Mouse (Mus musculus): ENCODE measurements around the gene Mical3.

Mical3 gene

DNA sequence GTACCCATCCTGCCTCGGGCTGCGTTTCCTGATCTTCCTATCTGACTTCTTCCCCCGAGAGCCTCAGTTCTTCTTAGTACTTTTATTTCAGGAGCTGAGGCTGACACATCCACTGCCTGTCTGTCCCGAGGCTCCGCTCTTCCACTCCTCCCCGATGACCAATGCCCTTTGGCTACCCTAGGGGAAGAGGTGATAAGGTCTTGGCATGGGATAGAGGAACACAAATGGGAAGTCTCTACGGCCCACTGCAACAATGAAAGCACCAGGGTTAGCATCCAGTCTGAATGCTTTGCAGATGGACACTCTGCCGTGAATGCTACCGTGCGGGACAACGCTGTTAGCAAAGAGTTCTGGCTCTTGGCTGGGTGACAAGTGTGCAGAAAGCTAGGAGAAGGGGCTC is 116.5 kb downstream of the Mical3 start:
- DNase-seq (ENCODE audit: low spot score in 2 of 2): no peak

DNA sequence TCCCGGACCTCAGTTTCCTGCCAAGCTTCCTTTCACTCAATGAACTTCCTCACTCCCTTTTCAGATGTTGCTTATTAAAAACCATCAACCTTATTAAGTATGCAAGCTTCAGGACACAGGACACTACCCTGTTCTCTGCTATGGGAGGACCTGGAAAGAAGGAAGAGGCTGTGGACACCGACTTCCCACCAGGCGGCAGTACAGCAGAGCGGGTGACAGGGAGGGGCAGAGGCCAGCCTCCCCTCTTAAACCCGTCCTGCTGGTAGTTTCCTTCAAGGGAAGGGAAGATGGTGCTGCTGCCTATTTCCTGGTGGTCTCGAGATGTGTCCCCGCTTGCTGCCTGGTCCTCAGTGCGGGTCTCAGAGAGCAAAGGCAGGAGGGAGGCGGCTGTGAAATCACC is 117.0 kb downstream of the Mical3 start:
- peak in 1 of 2 experiments; percentile 25 for DNase-seq (ENCODE audit: low spot score in 2 of 2)

DNA sequence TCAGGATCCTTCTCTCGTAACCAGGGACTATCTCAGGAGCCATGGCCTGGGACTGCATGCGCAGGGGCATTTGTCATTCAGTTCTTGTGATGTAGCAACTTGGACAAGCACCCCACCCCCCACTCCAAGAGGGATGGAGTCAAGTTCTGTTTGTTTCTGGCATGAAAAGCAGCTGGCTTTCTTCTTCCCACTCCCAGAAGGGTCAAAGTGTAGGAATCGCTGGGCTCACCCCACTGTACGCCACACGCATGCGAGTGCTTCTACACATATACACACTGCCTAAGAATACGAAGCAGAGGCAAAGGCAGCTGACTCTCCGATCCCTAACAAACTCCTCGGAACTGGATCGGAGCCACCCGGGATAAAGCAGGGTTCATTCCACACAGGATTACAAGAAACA is 119.1 kb downstream of the Mical3 start:
- DNase-seq (ENCODE audit: low spot score in 2 of 2): no peak

DNA sequence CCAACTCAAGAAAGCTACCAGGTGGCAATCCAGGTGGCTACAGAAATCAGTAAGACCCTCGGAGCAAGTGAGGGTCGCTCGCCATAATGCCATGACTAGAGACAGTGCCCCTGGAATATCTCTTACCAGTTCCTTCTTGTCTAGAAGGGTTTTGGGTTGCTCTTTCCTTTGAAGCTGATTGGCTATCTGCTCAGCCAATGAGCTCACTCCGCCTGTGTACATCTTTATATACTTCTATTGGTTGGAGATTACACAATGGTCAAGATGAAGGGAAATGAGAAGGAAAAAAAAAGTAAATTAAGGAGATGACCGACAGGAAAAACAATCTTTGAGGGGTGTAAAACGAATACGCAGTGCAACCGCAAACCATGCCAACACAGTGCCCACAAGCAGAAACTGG is 121.1 kb downstream of the Mical3 start:
- DNase-seq (ENCODE audit: low spot score in 2 of 2): no peak

DNA sequence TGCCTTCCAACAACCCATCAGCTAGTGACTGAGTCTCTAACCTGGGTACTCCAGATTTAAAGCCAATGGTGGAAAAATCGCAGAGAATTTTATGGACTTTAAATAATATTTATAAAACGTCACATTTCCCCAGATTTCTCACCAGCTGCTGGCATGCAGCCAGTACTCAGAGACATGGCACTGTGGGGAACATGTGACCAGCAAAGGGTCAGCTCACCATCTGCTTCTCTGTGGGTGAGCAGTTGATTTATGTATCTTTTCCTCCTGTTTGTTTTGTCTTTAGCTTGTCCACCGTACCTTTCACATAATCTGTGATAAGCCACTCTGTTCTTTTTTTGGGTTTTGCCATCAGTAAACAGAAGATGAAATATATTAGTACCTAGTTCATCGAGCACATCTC is 125.8 kb downstream of the Mical3 start:
- no peak for DNase-seq (ENCODE audit: low spot score in 2 of 2)

DNA sequence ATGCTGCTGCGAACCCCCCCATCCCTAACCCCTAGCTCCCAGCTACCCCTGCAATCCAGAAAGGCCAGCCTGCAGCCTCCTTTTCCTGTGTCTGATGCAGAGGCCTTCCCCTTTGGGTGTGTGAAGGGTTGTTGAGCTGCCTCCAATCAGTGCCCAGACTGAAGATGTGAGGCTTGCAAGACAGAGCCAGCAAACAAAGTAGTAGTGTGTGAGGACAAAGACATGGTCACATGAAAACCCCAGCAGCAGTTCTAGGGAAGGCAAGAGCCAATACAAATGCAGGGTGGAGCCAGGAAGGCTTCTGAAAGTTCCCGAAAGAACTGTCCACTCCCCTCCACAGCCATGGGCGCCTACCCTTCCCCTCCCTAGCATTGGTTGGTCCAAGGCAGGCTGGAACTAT is 127.8 kb downstream of the Mical3 start:
- no peak for DNase-seq (ENCODE audit: low spot score in 2 of 2)

DNA sequence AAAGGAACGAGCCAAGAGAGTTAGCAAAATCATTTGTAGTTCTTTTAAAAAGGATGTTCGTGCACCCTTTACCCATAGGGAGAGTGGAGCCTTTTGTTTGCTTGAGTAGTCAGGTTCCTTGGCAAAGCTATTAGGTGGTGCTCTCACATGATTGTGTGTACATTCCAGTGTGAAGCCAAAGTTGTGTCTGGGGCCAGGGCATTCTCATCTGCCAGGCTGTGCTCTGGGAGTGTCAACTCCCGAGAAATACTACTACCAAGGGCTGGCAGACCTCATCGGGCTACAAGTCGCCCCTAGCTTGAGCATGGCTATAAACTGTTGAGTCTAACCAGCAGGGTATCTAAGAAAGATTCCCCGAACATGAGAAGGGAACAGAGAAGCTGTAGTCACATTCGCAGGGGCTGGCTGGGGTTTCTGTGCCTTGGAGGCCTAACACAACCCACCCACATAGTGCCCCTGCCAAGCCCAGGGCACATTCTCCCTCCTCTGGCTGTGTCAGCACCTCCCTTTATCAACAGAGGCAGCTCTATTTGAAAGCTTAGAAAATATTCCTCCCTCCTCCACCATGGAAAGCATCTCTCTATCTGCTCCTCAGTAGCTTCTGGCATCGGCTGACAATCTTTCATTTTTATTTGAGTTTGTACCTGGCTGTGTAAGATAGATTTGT is 130.8 kb downstream of the Mical3 start:
- no peak for DNase-seq (ENCODE audit: low spot score in 2 of 2)

DNA sequence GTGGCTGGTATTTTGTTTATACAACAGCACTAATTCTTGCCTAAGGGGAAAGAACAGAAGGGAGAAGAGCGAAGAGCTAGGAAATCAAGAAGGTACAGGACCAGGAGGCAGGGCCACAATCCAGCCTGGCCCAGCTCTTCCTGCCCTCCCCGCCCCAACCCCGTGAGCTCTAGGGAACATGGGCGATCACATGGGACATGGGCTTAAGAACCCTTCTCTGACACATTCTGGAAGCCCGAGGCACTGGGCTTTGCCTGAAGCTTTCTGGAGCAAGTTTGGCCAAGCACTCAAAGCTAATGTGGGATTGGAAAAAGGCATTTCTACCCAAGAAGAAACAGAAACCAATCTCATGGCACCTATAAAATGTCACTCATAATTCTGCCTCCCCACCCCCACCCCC is 131.7 kb downstream of the Mical3 start:
- no peak for DNase-seq (ENCODE audit: low spot score in 2 of 2)

DNA sequence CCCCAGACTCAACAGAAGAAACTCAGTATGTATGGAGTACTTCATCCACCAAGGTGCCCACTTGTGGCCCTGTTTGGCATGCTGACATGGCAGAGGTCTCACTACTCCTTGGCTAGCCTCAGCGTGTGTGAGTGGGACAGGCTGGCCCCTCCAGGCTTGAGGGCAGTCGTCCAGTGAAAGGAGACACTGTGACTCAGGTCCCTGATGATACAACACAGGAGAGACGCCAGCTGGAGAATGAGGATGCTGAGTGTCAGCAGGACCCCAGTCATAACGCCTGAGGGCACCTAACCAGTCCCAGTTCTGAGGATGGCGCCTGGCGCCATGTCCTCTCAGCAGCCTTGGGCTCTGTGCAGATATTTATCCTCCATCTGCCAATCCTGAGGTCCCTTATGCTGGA is 134.2 kb downstream of the Mical3 start:
- no peak for DNase-seq (ENCODE audit: low spot score in 2 of 2)

DNA sequence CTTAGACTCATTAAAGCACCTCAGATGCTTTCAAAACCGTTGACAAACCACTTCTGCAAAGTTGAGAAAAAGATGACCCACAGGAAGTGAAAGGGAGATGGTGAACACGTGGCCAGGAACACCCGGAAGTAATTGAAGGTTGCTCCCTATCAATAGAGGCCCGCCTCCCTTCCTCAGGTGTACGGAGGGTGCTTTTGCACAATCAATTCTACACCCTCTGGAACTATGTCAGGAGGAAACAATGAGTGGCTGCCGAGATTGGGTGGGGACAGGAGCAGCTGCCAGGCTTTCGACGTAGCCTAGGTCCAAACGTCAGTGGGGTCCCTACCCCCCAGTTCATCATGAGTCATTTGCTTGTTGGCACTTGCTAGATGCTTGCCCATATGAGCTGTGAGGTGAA is 135.3 kb downstream of the Mical3 start:
- no peak for DNase-seq (ENCODE audit: low spot score in 2 of 2)

DNA sequence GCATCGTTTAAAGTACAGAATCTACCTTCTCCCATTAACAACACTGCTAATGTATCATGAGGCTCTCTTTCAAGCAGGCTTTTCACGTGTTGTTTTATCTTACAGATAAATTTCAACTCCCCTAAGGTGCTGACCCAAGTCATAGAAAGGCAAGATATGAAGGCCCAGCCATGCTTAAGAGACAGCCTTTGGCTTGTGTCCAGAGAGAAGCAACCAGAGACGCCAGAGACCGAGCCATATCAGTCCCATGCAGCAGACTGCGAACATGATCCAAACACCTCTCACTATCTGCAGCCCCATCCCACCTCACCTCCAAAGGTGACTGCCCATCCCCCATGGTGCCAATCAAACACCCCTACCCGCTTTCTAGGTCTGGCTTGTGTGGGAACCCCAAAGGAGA is 138.9 kb downstream of the Mical3 start:
- no peak for DNase-seq (ENCODE audit: low spot score in 2 of 2)

DNA sequence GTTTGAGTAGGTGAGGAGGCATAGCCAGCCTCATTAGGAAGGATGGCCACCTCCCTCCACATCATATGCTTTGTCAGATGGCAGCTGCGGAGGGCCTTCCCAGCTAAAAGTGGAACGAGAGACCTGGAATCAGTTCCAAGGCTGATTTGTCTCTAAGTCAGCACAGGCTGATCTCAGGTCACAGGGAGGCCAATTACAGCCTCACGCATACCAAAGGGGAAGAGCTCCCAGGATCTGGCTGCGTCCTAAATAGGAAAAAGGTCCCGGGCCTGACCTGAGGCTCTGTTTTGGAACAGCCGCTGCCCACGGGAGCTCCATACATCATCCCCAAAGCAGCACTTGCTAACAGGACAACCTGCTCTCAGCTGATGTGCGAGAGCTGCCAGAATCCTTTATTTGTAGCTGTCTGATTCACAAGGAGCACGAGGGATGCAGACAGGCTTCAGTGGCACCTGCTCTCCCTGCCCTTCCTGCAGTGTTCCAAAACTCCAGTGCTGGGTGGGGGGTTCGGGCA is 143.2 kb downstream of the Mical3 start:
- DNase-seq (ENCODE audit: low spot score in 2 of 2): no peak

DNA sequence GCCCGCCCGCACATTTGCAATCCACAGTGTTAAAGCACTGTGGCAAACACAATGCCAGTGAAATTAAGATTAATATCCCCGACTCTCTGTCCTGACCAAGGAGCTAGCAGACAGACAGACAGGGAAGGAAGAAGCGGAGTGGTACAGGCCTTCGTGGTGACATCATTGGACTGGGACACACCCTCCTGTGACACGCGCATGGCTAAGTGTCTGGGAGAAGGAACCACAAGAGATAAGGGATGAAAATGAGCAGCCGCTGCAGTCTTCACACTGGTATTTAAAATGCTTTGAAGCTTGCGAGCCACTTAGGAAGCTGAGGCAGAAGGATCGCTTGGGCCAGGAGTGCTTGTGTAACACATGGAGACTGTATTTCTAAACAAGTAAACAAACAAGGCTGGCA is 143.6 kb downstream of the Mical3 start:
- no peak for DNase-seq (ENCODE audit: low spot score in 2 of 2)

DNA sequence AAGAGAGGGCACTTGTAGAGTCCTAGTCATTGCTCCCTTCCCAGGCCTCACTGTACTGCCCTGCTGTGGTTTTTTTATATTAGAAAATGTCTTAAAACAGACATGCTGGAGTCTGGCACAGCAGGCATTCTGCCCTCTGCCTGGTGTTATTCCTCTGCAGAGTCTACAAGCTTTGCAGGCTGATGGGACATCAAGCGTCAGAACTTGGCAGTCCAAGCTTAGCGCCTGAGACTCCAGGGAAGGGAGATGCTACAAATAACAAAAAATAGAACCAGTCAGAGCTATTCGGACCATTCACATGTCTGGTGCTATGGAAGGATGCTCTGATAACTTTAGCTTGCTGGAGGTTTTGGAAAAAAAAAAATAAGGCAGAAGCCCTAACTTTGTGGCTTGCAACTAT is 144.6 kb downstream of the Mical3 start:
- no peak for DNase-seq (ENCODE audit: low spot score in 2 of 2)

DNA sequence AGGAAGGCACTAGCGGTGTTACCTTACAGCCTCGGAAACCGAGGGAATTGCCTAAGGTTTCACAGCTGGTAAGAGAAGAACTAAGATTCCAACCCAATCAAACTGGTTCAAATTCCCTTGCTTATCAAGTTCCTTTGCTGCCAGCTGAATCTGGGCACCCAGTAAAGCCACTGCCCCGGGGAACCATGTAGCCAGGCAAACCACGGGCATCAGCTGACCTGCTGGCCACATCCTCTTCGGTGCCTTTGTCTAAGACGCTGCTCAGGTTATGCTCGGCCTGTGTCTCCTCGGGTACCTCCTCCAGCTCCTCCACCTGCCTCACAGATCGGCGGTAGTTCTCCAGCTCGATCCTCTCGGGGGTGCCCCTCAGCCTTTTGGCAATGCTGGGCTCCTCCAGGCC is 148.5 kb downstream of the Mical3 start:
- no peak for DNase-seq (ENCODE audit: low spot score in 2 of 2)

DNA sequence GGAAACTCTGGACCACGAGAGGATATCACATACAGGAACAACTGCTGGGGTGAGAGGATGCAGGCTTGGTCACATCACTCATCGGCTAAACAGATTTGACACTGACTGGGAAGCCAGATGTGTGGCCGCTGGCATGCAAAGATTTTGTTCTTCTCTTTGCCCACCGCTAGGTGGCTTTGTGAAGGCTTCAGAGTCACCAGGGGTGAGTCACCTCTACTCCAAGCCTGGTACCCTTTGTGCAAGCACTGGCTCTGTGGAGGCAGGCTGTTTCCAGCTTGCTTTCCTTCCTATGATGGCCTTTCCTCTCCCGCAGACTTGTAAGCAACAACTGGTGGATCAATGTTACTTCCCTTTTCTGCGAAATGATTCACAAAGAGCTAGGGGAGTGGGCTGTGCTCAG is 149.3 kb downstream of the Mical3 start:
- DNase-seq (ENCODE audit: low spot score in 2 of 2): no peak

DNA sequence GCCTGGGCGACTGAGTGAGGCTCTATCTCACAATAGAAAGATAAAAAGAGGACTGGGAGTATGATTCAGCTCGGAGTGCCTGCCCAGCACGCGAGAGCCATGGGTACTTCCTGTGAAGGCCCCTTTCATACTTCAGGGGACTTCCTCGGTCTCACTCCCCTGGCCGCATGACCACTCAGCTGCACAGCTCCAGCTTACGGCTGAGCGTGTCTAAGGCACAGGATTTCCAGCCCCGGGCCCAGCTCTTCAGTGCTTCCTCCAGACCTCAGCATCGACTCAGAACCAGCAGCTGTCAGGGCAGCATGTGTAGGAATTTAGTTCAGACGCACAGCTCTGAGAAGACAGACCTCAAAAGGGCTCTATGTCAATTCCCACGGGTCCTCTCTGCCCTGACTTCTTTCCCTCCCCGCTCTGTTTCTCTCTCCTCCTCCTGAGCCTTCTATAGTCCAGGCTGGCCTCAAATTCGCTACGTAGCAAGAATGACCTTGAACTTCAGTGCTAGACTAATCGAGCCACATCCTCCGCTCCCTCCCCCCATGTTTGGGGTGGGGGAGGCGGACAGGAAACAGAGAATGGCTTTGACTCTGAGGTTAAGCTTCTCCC is 152.7 kb downstream of the Mical3 start:
- DNase-seq (ENCODE audit: low spot score in 2 of 2): no peak

DNA sequence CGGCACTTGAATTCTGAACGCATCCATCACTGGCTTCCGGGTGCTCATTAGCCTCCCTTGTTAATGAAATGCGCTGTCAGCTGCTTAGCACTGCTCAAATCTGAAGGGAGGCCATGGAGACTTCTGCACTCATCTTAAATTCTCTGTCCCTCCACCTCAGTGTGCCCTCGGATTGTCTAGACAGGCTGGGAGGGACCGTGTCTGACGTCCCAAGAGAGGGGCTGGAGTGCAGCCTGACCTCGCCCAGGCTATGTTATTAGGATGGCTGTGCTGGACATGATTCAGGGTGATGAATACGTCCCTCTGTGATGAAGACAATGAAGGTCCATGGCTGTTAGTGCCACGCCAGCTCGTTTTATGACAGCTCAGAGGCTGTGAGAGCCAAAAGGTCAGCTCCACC is 153.8 kb downstream of the Mical3 start:
- no peak for DNase-seq (ENCODE audit: low spot score in 2 of 2)

DNA sequence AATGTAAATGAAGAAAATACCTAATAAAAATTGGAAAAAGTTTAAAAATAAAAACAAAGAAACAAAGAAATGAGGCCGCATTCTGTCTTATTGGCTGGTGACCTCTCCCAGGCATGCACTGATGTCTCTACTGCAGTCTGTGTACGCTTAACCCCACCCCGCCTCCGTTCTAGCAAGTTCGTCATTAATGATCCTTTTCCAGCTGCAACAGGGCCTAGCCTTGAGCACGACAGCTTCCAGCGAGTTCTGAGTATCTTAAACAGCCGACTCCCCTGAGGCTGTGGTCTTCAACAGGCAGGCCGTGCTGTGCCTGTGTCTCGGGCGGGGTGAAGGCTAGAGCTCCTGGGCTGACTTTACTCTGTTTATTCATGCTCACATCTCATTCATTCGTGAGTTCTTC is 154.7 kb downstream of the Mical3 start:
- DNase-seq (ENCODE audit: low spot score in 2 of 2): no peak

DNA sequence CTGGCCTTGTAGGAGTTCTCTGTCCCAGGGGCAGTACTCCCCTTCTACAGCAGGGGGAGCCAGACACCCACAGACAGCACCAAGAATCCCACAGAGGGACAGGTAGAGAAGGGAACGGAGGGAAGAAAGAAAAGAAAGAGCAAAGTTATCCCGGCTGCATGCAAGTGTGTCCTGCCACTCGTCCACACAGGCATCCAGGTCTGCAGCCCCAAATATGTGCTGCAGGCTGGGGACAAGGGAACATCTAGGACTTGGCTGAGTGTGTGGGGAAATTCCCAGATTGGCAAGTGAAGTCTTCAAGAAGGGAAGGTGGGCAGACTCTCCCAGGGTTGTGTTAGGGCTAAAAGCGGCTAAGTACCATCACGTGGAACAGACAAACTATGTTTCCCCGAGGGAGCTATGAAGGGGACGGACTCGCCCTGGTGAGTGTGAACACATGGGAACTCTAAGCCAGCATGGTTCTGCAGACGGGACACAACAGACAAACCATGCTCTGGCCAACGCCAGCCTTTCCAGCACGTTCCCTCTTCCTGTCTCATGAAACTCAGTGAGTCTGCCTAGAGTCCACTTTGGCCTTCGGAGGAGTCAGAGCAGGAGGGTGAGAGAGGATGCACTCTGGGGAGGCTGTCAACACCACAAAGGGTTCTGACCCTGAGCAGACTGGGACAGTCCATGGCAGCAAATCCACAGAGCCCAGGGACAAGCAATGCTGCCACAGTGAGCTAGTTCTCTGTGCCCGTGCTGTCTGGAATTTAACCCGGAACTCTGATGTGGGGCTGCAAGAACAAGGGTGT is 158.8 kb downstream of the Mical3 start:
- DNase-seq (ENCODE audit: low spot score in 2 of 2): peak; percentile 60 to 78

DNA sequence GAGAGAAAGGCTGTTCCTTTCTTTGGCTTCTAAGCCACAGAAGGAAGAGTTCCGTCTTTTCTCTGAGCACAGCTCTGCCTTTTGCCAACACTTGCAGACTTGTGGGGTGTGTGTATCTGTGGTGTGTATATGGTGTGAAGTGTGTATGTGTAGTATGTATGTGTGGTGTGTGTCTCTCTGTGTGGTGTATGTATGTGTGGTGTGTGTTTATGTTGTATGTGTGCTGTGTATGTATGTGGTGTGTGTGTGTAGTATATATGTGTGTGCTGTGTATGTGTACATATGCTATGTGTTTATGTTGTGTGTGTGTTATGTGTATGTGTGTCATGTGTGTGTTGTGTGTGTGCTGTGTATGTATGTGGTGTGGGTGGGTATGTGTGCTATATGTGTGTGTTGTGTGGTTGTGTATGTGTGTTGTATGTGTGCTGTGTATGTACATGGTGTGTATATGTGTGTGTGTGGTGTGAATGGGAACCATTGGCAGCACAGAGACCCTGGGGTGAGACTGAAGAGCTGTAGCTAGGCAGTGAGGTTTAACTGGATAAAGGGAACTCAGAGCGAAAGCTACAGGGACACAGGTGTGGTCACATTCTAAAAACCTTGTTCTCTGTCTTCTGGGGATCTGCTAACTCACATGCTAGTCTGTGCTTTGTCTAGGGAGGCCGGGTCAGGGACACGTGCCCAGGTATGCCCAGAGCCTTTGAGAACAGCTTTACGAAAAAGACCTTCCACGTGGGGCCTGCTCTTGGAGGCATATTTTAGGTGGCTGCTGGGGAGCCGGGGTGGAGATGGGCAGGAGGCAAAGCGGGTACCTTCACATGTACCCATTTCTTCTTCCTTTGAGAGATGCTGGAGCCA is 159.6 kb downstream of the Mical3 start:
- DNase-seq (ENCODE audit: low spot score in 2 of 2): no peak

DNA sequence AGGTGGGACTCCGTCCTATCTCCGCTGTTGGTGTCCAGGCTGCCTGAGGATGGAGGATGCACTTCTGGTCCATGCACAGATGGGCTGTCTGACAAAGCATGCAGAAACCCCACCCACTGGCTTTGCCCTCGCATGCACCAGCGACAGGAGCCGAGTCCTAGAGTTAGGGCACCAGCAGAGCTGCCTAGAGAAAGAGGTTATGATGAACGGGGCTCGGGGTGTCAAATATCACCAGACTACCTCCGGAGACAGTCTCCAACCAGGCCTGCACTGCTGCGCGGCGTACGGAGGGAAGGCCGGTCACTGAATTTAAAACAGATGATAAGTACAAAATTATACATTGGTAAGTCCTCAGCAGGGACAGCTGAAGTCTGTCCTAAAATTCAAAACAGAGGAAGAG is 165.0 kb downstream of the Mical3 start:
- no peak for DNase-seq (ENCODE audit: low spot score in 2 of 2)
